Mouse (Mus musculus) frontal cortex, adult (tissue): Measurements from ENCODE around the gene Limd1.

ENCODE experiments used
- ATAC-seq: cut with Nextera tagmentation; 2 replicates; pipeline ENCODE4 v1.9.2; 2017; ENCODE audit warnings: mild to moderate bottlenecking, moderate library complexity, mixed read lengths; ENCODE audit not compliant: low TSS enrichment

Limd1 gene

DNA sequence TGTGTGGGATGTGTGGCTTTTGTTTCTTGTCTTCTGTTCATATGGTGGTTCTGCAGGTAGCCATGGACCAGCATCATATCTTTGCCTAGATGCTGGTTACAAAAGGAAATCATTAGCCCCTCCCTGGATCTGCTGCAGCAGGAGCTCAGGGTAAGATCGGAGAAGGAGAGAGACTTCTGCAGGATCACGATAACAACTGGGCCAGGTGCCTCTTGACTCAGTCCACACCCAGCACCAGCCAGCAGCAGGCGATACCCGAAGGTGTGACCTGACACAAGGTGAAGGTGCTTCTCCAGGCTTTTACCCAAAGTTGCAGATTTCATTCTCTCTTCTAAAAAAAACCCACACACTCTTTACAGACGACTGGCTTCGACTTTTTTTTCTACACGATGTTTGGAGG is 2.6 kb downstream of the Limd1 start:
- ATAC-seq: no peak

DNA sequence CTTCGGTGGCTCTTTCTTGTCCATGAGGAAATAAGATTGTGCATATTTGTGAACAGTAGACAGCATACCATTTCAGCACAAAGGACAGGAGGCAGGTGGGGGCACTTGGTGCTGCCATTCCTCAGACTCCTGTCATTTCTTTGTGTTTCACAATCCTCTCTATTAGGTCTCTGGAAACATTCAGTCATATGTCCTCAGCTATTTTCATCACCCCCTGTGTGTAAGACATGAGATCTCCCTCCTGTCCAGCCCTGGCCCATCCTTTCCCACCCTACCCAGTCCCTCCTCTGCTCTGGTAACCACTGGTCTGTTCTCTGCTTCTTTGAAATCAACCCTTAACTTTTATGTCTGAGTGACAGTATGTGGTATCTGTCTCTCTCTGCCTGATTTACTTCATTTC is 5.1 kb downstream of the Limd1 start:
- no peak for ATAC-seq

DNA sequence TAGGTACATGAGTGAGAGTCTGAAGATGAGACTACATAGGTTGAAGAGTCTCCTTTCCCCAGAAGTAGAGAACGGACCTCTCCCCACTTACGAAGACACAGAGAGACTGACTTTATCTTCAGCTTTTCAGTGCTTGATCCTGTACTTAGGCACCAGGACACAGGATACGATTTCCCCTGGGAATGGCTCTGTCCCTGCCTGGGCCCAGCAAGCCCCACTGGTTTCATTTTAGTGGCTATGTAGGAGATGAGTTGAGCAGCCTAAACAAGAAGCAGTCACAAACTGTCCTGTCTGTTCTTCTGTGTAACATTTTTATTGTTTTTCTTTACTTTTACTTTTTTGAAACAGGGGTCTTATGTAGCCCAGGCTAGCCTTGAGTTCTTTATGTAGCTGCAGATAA is 6.3 kb downstream of the Limd1 start:
- no peak for ATAC-seq

DNA sequence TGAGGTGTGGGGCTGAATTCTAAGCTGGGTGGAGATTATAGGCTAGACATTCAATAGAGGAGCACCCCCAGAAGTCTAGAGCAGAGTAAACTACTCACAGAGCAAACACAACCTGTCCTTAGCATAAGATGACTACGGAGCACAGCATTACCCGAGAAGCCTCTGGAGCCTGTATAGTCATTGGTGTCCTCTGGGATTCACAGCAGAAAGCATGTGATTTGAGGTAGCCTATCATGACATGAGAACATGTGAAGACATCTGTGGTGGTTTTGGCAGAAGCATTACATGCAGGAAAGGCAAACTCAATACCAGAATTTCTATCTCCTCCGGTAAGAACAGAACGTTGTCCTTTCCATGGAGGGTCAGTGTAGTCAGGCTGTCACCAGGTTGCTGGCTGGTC is 7.1 kb downstream of the Limd1 start:
- no peak for ATAC-seq

DNA sequence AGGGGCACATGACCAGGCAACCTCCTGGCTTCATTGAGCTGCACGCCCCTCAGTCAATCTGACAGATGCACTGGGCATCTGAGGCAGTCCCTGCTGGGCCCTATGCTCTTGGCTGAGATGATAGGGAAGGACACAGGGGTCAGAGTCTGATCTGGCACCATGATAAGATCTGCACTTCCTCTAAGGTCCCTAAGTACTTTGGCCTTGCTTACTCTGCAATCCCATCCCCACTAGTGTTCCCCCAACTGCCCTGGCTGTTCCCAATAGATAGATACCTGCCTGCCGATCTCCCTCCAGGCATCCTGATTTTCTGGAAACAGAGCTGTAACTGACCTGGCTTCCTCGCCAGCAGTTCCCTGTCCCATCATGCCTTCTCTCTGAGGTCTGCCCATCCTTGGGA is 8.1 kb downstream of the Limd1 start:
- ATAC-seq: no peak

DNA sequence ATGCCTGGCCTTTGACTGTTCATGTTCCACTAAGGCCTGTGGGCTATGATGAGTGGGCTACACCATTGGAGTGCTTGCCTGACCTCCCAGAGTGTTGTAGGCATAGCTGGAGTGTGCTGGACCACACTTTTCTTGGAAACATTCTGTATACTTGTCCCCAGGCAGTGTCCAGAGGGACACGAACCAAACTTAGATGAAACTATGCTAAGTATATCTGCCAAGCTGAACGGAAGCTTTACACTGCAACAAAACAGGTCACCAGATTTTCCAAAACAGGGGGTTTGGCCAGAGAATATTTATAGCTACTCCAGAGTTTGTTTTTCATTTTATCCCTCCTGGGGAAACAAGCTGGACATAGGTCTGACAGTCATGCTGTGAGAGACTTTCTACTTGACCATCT is 10.6 kb downstream of the Limd1 start:
- ATAC-seq: no peak

DNA sequence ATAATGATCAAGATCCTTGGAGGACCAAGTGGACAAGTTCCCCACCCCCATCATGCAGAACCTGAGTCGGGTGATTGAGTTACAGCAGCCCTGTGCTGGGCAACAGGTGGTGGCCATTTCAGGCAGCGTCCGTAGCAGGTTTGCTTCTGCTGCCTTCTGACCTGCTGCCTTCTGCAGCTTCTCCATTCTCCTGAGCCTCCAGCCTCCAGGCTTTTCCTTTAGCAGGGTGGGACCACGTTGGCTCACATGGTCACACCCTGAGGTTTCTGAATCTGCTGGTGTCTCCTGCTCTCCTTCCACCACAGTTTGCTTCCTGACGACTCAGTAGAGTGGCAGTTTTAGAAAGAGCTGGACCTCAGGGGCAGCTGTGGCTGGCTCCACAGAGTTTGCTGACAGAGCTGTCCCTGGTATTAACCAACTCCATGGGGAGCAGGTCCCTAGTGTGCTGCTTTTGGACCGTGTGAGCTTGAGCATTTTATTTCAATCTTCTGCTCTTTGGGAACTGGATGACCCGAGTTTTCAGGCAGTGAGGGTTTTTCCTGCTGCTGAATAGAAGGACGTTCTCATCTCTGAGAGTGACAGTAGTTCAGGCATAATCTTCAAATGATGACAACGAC is 11.3 kb downstream of the Limd1 start:
- no peak for ATAC-seq

- no peak for ATAC-seq
These were observed 12.4 kb downstream of the Limd1 start for GRCm38 (mm10) chr9:123490930-123491329.

DNA sequence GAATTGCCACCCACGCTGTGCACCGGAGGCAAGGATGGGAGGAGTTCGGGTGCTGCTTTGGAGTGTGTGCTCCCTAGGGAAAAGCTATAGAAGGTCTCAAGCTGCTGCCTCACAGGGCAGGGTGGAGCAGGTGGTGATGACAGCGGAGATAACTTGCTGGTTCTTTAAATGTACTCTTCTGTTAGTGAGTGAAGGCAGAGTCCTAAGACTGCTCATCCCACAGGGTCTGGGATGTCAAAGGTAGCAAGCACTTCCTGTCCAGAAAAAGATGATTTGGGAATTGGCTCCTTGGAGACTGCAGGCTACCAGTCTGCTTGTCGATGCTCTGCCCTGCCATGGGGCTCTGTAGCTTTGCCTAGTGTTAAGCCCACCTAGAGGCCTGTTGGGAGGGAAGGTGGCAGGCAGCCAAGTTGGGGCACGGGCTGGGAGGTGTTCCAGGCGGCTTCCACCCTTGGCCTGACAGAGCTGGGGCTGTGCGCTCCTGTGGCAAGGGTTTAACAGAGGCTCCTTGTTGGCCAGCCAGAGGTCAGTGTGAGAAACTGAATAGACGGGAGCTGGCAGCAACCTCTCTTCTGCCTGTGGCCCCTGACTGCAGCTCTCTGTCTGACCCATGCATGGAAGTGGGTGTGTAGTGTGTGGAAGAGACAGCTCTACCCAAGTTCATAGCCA is 13.5 kb downstream of the Limd1 start:
- ATAC-seq: peak; percentile 79

DNA sequence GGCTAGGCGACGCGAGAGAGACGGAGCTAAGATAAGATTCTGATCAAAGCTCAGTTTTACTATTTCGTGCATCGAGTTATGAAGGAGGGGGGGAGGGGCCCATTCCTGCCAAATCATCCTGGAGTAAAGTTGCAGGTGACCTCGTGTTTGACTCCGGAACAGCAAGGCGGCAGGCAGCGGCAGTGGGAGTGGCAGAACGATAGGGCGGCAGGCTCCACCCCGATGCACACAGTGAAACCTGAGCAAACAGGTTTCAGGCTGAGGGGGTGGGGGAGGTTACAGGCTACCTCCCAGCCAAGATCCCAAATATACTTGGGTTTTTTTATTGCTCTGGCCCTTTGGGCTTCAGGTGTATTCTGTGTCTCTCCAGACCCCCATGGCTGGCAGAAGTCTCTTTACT is 18.2 kb downstream of the Limd1 start:
- ATAC-seq: no peak

GRCm38 (mm10) chr9:123497906-123498305 is 19.4 kb downstream of the Limd1 start:
- no peak for ATAC-seq

DNA sequence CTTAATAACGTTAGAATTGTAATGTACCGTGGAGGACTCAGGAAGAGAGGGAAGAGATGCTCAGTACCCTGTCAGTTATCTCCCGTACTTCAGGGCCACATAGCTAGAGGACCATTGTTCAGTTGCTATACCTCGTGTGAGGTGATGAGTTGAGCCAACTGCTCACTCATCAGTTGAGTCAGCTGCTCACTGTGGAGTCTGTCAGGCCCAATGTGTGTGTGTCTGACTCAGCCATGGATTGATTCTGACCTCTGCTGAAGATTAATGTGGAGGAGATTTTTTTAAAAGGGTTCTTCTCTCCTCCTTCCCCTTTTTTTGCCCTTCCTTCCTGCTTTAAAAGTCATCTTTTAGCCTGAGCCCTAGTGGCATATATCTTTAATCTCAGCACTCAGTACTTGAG is 22.0 kb downstream of the Limd1 start:
- ATAC-seq: no peak

DNA sequence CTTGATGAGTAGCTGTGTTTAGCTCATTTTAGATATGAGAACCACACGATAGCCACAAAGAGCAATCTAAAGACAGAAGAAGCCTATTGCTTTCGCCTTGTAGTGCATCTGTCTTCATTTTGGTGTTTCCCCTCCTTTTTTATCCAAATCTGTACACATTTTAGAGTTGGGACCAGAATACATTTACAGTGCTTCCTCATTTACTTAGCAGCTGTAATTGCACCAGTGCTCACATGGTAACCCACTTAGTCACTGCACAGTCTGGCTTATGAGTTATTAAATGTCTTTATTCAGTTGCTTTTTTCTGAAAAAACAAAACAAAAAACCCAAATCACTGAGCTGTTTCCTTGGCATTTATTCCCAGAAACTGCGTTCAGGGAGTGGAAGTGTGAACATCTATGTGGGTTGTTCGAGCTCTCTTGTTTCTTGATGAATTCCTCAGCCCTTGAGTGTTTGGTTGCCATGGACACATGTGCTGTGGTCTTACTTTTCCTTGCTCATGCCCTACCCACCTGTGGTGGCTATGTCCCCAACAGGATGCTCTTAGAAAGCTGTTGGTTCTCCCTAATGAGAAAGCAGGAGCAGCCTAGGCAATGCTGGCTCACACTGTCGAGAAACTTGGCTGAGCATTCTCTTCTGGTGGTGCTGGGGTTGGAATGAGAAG is 24.8 kb downstream of the Limd1 start:
- peak; percentile 84 for ATAC-seq

DNA sequence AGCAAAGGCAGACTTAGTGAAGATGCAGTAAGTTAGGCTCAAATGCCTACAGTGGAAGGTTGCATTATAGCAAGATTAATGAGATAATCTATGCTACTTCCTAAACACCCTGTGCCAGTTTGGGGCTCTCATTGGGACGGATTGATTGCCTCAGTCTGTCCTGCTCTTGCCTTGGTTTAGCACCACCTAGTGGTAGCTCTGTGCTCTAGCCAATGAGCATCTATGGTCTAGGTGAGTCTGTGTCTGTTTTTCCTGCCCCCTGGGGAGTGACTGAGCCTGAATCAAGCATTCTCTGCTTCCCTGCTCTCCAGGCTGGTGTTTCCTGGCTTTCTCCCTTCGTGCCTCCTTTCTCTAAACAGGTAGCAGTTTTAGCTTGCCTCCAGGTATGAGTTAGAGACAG is 25.8 kb downstream of the Limd1 start:
- ATAC-seq: peak; percentile 66

- no peak for ATAC-seq
These were observed 27.1 kb downstream of the Limd1 start for GRCm38 (mm10) chr9:123505598-123505997.

DNA sequence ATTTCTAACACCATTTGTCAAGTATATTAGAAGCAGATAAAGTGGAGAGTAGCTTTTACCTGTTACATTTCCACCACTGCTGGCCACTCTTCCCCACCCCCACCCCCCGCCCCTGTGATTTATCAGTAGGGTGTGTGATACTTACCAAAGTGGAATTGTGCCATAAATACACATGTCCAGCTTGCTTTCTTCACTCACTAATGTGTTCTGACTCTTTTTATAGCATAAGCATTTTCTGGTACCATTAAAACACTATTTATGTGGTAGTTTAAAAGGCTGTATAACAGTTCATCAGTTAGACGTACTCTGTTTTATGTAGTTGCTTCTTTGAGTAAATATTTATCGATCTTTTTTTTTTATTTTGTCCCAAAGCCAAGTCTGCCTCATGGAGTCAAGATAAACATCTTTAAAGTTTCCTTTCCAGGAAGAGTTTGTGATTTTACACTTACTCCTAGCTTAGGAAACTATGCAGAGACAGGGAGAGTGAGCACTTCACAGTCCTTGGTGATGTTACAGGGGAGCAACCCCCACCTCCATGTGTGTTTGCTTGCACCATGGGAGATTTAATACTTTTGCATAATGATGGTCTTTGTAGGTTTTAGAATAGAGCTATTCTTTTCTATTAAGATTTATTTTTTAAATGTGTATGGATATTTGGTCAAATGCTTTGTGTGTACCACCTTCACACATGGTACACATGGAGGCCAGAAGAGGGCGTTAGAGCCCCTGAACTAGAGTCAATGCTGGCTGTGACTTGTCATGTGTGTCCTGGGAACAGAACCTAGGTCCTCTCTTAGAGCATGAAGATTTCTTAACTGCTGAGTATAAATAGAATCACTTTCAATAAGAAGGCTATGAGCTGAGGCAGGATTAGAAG is 28.0 kb downstream of the Limd1 start:
- ATAC-seq: no peak

GRCm38 (mm10) chr9:123507380-123507779 is 28.9 kb downstream of the Limd1 start:
- no peak for ATAC-seq

GRCm38 (mm10) chr9:123508986-123509385 is 30.5 kb downstream of the Limd1 start:
- ATAC-seq: no peak

DNA sequence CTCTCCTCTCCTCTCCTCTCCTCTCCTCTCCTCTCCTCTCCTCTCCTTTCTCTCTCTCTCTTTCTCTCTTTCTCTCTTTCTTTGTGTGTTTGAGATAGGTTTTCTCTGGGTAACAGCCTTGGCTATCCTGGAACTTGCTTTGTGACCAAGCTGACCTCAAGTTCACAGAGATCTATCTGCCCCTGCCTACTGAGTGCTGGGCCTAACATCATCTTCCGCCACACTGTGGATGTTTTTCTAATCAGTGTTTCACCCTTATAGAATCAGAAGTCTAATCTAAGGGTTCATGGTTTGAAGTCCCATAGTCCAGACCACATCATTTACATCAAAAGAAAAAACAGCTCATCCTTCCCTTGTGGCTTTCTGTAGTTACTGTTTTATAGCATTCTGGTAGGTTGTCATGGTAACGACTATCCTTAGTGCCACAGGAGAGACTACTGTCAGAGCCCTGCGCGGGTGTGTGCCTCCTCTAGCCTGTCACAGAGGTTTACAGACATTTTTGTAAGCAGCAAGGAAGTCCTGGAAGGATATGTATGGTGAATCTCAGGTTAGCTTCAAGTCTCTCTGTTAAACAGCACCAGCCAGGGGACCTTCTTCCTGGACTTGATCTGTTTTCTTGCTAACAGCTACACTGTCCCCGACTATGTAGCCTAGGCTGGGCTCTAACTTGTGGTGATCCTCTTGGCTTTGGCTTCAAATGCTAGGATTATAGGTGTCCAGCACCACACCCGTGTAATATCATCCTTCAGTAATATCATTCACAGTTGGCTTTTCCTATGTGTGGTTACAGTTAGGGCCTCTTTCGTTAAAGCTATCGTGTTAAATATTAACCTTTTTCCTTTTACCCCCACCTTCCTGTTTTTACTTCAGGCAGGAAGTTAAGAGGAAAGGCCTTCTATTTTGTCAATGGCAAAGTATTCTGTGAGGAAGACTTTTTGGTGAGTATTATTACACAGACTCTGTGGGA is 31.4 kb downstream of the Limd1 start:
- peak; percentile 94 for ATAC-seq

DNA sequence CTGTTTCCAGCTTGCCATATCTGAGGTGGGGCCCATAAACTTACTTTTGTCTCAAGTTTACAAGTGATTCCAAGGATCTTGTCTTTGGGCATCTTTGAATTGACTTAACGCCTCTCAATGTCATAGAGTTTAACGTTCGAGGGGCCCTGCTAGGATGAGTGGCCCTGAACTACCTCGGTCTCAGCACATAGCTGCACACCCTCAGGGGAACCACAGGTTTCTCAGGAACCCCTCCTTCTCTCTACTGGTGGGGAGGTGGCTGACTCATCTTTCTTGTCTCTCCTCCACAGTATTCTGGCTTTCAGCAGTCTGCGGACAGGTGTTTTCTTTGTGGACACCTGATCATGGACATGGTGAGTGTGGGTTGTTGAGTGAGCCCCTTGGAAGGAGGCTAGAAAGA is 32.4 kb downstream of the Limd1 start:
- ATAC-seq: no peak

DNA sequence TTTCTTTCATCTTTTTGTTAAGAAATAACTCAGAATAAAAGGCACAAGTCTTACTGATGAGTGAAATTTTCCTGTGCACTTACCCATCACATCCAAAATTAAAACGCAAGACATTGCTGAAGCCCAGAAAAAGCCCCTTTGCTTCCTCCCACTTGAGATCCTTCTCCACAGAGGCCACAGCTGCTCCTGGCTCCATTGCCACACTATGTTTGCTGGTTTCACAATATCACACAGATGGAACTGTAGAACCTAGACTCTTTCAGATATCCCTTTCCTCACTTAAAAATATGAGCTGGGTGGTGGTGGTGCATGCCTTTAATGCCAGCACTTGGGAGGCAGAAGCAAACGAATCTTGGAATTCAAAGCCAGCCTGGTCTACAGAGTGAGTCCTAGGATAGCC is 34.0 kb downstream of the Limd1 start:
- ATAC-seq: peak; percentile 36; the same call in 1 of the 2 replicates
